Mouse (Mus musculus) 416B (cell line): ENCODE measurements around the gene Tmem53.

Experiments used
- DNase-seq: peaks from one replicate; pipeline ENCODE4 v3.0.0; 2011; ENCODE audit warnings: low read depth

The Tmem53 gene

GRCm38 (mm10) chr4:117251801-117252316 is at the start of gene Tmem53, which contains the start of gene Armh1:
Tmem53 (plus strand) TSS chr4:117251951.
Armh1 (minus strand) TSS chr4:117252125.
- DNase-seq: peak; percentile 85

- DNase-seq: peak; percentile 96
Measured at GRCm38 (mm10) chr4:117202046-117202991, 49.4 kb upstream of the Tmem53 start.

GRCm38 (mm10) chr4:117202992-117203354 is 48.8 kb upstream of the Tmem53 start:
- DNase-seq: no peak

DNA sequence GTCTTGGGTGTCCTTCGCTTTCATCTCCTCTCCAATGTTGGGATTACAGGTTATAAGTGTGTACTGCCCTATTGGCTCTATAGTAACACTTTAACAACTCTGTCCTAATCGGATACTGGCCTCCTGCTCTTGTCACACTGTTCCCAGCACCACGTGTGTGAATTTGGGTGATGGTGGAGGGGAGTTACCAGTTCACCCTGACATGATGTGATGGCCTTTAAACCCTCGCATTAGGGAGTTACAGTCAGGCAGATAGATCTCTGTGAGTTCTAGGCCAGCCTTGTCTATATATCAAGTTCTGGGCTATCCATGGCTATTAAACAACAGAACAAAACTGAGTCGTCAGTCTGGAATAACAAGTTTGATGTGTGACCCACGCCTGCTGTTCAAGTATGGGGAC is 42.2 kb upstream of the Tmem53 start:
- DNase-seq: no peak

GRCm38 (mm10) chr4:117210147-117211074 is 41.3 kb upstream of the Tmem53 start:
- peak; percentile 95 for DNase-seq

DNA sequence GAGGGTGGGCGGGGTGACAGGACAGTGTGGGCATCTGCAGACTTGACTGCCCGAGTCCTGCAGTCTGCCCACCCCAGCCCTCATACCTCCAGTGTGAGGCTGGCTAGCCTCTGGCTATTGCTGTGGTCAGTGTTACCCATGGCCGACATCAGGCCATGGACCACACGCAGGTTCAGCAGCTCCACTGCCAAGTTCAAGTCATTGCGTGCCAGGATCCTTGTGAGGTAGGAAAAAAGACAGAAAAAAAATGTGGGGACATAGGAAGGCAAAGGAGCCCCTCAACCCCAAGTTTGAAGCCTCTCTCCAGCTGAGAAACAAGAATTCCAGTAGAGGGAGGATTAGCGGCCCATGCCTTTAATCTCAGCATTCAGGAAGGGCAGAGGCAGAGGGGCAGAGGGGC is 37.5 kb upstream of the Tmem53 start:
- no peak for DNase-seq

DNA sequence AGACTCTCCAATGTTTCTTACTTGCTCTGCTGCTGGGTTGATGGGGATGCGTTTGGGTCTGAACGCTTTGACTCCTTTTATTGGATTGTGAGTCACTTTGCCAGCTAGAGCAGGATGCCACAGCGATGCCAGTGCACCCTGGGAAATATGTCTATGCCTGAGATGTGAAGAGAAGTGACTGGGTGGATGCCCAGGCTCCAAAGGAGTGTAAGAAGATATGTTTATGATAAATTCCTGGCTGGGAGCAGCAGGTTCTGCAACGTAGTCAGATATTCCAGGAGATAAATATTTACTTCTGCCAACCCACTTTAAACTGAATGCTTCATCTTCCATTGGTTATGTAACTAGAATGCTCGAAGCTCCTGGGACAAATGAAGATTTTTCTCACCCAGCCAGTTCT is 34.7 kb upstream of the Tmem53 start:
- no peak for DNase-seq

DNA sequence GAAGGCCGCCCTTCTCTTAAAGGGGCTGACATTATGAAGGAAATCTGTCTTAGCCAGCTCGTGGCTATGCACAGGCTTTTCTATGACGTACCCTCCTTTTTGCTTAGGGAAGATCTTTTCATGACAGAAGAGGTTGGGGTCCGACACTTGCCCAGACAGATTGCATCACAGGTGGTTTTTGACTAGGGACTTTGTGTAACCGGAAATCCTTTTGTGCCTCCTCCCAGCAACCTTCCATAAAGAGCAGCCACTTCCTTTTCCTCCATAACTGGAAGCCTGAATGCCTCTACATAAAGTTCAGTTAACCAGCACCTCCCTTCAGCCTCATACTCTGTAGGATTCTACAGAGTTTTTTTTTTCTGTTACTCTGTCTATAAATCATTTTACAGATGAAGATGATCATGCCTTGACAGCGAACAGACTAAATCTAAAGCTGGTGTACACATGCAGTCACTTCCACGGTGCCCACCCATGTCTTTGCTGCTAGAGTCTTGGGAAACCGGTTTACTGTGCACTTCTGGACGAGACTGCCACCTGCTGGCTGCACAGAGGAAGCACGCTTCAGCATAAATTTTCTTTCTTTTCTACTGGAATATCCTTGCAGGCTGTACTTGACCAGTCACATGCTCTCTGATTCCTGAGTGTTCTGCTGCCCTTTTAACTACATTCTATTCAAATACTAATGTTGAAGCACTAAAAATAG is 33.1 kb upstream of the Tmem53 start:
- peak; percentile 90 for DNase-seq

DNA sequence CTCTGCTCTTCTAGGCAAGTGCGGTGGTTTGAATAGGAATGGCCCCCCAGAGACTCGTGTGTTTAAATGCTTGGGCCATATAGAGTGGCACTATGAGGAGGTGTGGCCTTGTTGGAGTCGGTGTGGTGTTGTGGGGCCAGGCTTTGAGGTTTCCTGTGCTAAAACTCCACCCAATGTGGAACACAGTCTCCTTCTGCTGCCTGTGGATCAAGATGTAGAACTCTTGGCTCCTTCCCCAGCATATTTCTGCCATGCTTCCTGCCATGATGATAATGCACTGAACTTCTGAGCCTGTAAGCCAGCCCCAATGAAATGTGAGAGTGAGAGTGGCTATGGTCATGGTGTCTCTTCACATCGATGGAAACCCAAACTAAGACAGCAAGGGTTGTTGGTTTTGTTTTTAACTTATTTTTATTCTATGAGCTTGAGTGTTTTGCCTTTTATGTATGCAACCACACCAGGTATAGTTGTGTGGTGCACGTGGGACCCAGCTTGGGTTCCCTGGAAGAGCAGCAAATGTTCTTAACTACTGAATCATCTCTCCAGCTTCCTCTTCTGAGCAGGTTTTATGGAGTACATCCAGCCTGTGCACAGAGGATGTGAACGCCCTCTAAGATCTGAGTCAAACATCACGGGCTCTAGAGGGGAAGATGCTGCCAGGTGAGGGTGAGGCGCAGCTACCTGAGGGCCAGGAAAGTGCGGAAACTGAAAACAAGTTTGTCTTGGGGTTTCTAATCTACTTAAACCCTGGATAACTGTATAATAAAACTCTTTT is 30.8 kb upstream of the Tmem53 start:
- peak; percentile 82 for DNase-seq

DNA sequence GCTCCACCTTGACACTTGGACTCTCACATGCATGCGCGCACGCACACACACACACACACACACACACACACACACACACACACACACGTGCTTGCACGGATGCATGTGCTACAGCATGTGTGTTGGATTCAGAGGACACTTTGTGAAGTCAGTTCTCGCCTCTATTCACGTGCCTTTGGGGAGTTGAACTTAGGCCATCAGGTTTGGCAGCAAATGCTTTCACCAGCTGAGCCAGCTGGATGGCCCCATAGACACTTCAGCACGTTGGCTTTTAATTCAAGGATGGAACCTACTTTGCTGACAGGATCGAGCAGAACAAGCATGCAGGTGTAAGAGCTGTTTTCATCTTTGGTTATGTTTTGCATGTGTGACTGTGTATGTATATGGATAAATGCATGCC is 29.9 kb upstream of the Tmem53 start:
- no peak for DNase-seq

DNA sequence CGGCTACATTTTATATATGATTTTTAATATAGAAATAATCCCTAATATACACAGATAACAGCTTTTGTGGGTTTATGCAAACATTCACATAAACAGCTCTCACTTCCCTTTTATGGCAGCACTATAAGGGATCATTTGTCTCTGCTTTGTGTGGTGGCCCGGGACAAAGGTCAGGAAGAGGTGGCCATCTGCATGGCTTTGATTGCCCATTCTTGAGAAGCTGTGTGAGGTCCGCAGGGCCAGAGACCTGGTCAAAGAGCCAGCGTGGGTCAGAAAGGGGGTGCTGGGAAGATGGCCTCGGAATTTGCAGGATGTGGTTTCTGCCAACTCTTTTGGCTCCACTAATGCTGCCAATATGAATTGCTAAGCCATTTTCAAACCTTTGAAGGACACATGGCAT is 28.8 kb upstream of the Tmem53 start:
- peak; percentile 65 for DNase-seq

GRCm38 (mm10) chr4:117224122-117224521 is 27.6 kb upstream of the Tmem53 start:
- no peak for DNase-seq

DNA sequence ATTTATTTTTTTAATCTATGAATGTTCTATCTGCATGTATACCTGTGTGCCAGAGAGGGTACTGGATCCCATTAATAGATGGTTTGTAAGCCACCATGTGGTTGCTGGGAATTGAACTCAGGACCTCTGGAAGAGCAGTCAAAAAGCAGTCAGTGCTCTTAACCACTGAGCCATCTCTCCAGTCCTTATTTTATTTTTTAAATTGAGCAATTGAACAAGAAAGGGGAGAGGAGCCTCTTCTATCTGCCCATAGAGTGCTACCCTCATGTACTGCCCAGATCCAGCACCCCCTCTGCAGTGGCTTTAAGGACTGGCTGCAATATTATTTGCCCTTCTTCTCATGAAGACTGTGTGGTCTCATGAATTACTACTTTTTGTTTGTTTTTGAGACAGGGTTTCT is 26.5 kb upstream of the Tmem53 start:
- DNase-seq: no peak

DNA sequence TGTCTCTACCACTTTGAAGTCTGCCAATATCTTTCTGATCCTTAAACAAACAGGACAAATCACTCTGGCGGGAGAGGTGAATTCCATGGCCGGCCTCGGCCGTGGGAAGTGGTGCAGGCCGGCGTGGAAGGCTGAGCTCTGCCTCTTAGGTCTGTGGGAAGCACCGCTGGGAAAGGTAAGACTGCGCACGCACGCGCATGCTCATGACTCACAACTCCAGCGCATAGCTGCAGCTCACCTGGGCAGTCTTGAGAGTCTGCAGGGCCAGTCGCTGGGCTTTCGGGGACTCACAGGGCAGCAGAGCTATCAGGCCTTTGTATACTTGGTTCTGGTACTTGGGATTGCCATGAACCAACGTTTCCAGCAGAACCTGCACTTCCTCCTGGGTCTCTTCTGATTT is 22.2 kb upstream of the Tmem53 start:
- no peak for DNase-seq

DNA sequence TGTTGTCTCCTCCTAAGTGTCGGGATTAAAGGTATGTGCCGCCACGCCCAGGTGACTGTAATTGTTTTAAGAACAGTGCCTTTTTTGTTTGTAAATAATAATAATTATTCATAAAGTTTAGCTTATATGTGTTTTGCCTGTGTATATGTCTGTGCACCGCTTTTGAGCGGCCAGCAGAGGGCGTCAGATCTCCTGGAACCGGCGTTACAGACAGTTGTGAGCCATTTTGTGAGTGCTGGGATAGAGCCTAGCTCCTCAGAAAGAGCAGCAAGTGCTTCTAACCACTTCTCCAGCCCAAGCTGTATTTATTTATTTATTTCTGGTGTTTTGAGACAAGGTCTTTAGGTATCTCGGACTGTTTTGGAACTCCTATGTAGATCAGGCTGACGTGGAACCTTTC is 21.4 kb upstream of the Tmem53 start:
- peak; percentile 67 for DNase-seq

- no peak for DNase-seq
Measured at GRCm38 (mm10) chr4:117231208-117231607, 20.5 kb upstream of the Tmem53 start.

DNA sequence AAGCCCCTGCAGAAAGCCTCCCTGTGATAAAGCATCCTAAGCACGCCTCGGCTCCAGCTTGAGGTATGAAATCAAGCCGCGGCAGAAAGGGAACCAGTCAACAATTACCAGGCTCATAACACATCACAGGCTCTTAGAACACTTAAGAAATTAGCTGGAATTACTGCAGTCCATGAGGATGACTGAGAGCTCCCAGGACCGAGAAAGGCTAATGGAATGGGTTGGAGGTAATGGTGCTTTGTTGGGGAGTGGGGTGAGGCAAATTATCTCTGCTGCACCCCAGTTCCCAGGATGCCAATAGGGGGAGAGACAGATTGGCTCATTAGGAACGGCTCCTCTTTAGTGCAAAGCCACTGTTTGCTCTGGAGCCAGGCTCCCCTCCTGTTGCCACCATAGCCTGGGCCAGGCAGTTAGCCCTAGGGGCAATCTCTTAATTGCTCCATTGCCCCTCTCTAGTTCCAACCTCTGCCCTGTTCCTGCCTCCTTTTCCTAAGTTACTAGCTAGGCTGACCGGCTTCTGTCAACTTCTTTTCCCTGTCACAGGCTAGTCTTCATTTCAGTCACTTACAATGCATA is 17.5 kb upstream of the Tmem53 start:
- DNase-seq: no peak

- no peak for DNase-seq
Measured at GRCm38 (mm10) chr4:117235822-117236221, 15.9 kb upstream of the Tmem53 start.

DNA sequence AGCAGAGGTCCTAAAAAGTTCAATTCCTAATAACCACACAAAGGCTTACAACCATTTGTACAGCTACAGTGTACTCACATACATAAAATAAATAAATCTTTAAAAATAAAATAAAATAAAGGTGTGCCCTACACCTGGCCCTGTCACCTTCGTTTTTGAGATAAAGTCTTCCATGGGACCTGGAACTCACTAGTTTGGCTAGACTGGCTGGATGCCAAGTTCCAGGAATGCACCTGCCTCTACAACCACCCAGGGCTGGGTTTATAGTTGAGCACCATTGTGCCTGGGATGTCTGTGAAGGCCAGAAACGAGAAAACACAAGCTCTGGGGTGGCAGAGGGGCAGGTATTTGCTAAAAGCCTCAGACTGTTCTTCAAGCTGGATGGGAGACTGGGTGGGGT is 12.6 kb upstream of the Tmem53 start:
- DNase-seq: no peak

GRCm38 (mm10) chr4:117240867-117241266 is 10.9 kb upstream of the Tmem53 start:
- DNase-seq: no peak

GRCm38 (mm10) chr4:117250982-117251381 is 769 bp upstream of the Tmem53 start:
- DNase-seq: no peak
